Comparison of ENCODE assay signal across 14 mouse cellular contexts in the genomic region with DNA sequence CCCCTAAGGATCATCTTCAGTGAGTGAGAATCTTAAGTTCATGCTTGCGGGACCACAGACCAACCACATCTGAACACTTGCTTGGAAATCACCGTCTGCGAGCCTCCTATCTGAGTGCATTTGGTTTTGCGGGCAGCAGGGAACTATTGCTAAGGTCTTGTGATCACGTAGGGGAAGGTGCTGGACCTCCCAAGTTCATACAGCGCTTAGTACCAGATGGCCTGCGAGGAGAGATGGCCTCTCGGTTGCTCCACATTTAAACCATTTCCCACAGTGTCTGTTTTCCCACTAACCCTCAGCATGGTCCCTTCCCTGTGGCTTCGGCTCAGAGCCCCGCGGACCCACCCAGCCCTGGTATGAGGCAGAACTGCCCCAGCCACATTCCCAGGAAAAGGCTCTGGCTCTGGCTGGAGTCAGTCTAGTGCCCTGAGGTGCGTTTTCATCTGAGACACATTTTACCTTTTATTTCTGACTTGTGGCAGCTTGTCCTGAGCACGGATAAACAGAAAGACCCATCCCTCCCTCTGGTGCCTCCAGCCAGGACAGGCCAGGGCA. TPM values are rescaled to one million over a fixed set of nuclear protein-coding genes. Genes with fewer than 3 reads are reported as not detected.
A peak's percentile ranks its signal among the peaks of the same experiment; 100 is the strongest.
DNase-seq lines count a peak whose midpoint lies in the region; ATAC-seq lines count a peak whose summit lies in the region.
"Had no signal": no experiment of that assay in that cellular context is flagged by ENCODE, and none has a peak within 500 bp of the region (broad histone marks: within the 10 kb centered on the region; RNA-seq: fewer than 3 reads in every experiment).

No protein-coding gene starts in this region.

- H3K36me3 ChIP-seq in heart, embryonic 13.5 days: peaks cover 42% of the 10 kb centered on the region
- no peaks in the 10 kb centered on the region; the same call in 1 of the 2 replicates for H3K36me3 ChIP-seq in heart, embryonic 11.5 days (ENCODE audit: control insufficient read depth, insufficient read depth, low read length)
- H3K36me3 ChIP-seq in embryonic facial prominence, embryonic 12.5 days: peaks cover 28% of the 10 kb centered on the region
- H3K36me3 ChIP-seq in limb, embryonic 13.5 days: peaks cover 43% of the 10 kb centered on the region

- no peak for ATAC-seq in heart, embryonic 13.5 days (ENCODE audit: extremely low read depth, insufficient number of reproducible peaks, low FRiP score, low TSS enrichment)
- no peak for ATAC-seq in heart, embryonic 11.5 days (replicated peaks; ENCODE audit: insufficient number of reproducible peaks, low FRiP score, low TSS enrichment)
- no peak for ATAC-seq in embryonic facial prominence, embryonic 12.5 days (ENCODE audit: insufficient number of reproducible peaks, insufficient read depth, low FRiP score, low TSS enrichment)
- no peak for ATAC-seq in limb, embryonic 13.5 days (ENCODE audit: low FRiP score, low read depth)
- ATAC-seq: forebrain, postnatal 0 days had no signal

- no peak overlapping the region for H3K4me3 ChIP-seq in heart, embryonic 13.5 days
- no peak overlapping the region for H3K4me3 ChIP-seq in heart, embryonic 11.5 days (ENCODE audit: low read depth, low read length)
- no peak overlapping the region for H3K4me3 ChIP-seq in embryonic facial prominence, embryonic 12.5 days
- no peak overlapping the region for H3K4me3 ChIP-seq in limb, embryonic 13.5 days
- H3K4me3 ChIP-seq: hindbrain, embryonic 13.5 days; layer of hippocampus, adult 2 months had no signal

- H3K4me1 ChIP-seq in heart, embryonic 13.5 days: peaks cover 30% of the 10 kb centered on the region
- H3K4me1 ChIP-seq in heart, embryonic 11.5 days (ENCODE audit: control insufficient read depth, insufficient read depth, low read length): peaks cover 16% of the 10 kb centered on the region
- peaks cover 10% of the 10 kb centered on the region for H3K4me1 ChIP-seq in embryonic facial prominence, embryonic 12.5 days
- H3K4me1 ChIP-seq in limb, embryonic 13.5 days: peaks cover 51% of the 10 kb centered on the region

- 82% methylated on average over 13 of the region's 13 CpGs for WGBS in heart, embryonic 13.5 days
- WGBS in heart, embryonic 11.5 days (ENCODE audit: insufficient replicate concordance): 81% methylated on average over 13 of the region's 13 CpGs
- WGBS in embryonic facial prominence, embryonic 12.5 days: 65% methylated on average over 13 of the region's 13 CpGs
- 67% methylated on average over 13 of the region's 13 CpGs for WGBS in limb, embryonic 13.5 days

- H3K9ac ChIP-seq in heart, embryonic 13.5 days: no peak overlapping the region
- H3K9ac ChIP-seq in heart, embryonic 11.5 days (ENCODE audit: low read depth, low read length): no peak overlapping the region
- no peak overlapping the region for H3K9ac ChIP-seq in embryonic facial prominence, embryonic 12.5 days
- H3K9ac ChIP-seq in limb, embryonic 13.5 days: no peak overlapping the region
- H3K9ac ChIP-seq: forebrain, postnatal 0 days; hindbrain, embryonic 13.5 days had no signal

- DNase-seq in lung, postnatal 4 days: peak; percentile 67 to 82
- no peak for DNase-seq in layer of hippocampus, postnatal 36 days
- DNase-seq in spleen, postnatal 4 days (ENCODE audit: low spot score in 2 of 2): no peak
- no peak for DNase-seq in layer of hippocampus, adult 18-20 months (ENCODE audit: low spot score in 2 of 2)
- DNase-seq: adrenal gland, adult 2 months; forebrain, postnatal 0 days; left cerebral cortex, postnatal 4 days; thymus, postnatal 14 days had no signal

- H3K4me2 ChIP-seq in heart, embryonic 13.5 days: no peak overlapping the region
- no peak overlapping the region for H3K4me2 ChIP-seq in heart, embryonic 11.5 days
- H3K4me2 ChIP-seq in embryonic facial prominence, embryonic 12.5 days (replicated peaks): no peak overlapping the region
- H3K4me2 ChIP-seq in limb, embryonic 13.5 days (replicated peaks): no peak overlapping the region
- H3K4me2 ChIP-seq: hindbrain, embryonic 13.5 days had no signal

- H3K27me3 ChIP-seq in heart, embryonic 13.5 days (replicated peaks): no peaks in the 10 kb centered on the region
- H3K27me3 ChIP-seq in heart, embryonic 11.5 days (ENCODE audit: control insufficient read depth, insufficient read depth, low read length): no peaks in the 10 kb centered on the region
- no peaks in the 10 kb centered on the region for H3K27me3 ChIP-seq in embryonic facial prominence, embryonic 12.5 days
- no peaks in the 10 kb centered on the region for H3K27me3 ChIP-seq in limb, embryonic 13.5 days
- H3K27me3 ChIP-seq: hindbrain, embryonic 13.5 days had no signal

- H3K9me3 ChIP-seq in heart, embryonic 13.5 days: no peaks in the 10 kb centered on the region
- no peaks in the 10 kb centered on the region for H3K9me3 ChIP-seq in heart, embryonic 11.5 days (replicated peaks; ENCODE audit: control insufficient read depth, low read length)
- H3K9me3 ChIP-seq in embryonic facial prominence, embryonic 12.5 days: no peaks in the 10 kb centered on the region
- H3K9me3 ChIP-seq in limb, embryonic 13.5 days: no peaks in the 10 kb centered on the region
- H3K9me3 ChIP-seq: hindbrain, embryonic 13.5 days had no signal

- H3K27ac ChIP-seq in heart, embryonic 13.5 days (replicated peaks): 0 out of 2 replicates have a peak overlapping the region, but pooled peaks have one; percentile 15
- no peak overlapping the region for H3K27ac ChIP-seq in heart, embryonic 11.5 days (ENCODE audit: low read depth, low read length)
- H3K27ac ChIP-seq in embryonic facial prominence, embryonic 12.5 days: peak overlapping the region; percentile 36; the same call in 1 of the 2 replicates
- peak overlapping the region; percentile 39; the same call in 1 of the 2 replicates for H3K27ac ChIP-seq in limb, embryonic 13.5 days
- H3K27ac ChIP-seq: hindbrain, embryonic 13.5 days; layer of hippocampus, adult 2 months had no signal

RNA-seq across cellular contexts. Expression of gene Vill, which starts 42.3 kb away (rescaled TPM):
- polyA plus RNA-seq in heart, embryonic 13.5 days (2015; fragmentation: Nextera tagmentation; extraction: Ambion mirVana): 10.6 and 11.5 TPM in 2 replicates
- 12.3 and 13.5 TPM in 2 replicates for polyA plus RNA-seq in heart, embryonic 11.5 days (2014; fragmentation: Nextera tagmentation; extraction: Ambion mirVana)
- 27.3 and 28.1 TPM in 2 replicates for polyA plus RNA-seq in embryonic facial prominence, embryonic 12.5 days (2016; fragmentation: Nextera tagmentation; extraction: Ambion mirVana)
- 31.6 and 35.2 TPM in 2 replicates for polyA plus RNA-seq in limb, embryonic 13.5 days (2015; fragmentation: Nextera tagmentation; extraction: Ambion mirVana)
- under 1 TPM; 0.62 to 0.76 TPM for total RNA-seq in layer of hippocampus, postnatal 36 days (2021)
- total RNA-seq in layer of hippocampus, adult 18-20 months (2021): 1 to 10 TPM in 1 of 2 experiments, under 1 TPM in 1; 0.71 to 1.3 TPM

Comparison
In these comparisons a context has a peak if more than half of its experiments do, and no peak if none do; other contexts are left out.
1. DNase-seq: peak in lung, postnatal 4 days (2 of 2); none in layer of hippocampus, postnatal 36 days (0 of 2), spleen, postnatal 4 days (0 of 2) and layer of hippocampus, adult 18-20 months (0 of 2).